Mouse (Mus musculus): Measurements from ENCODE around the gene Cct5. TPM values are rescaled to one million over a fixed set of nuclear protein-coding genes. Genes with fewer than 3 reads are reported as not detected.
"Not testable (repeated sequence)": the region's sequence is repeated elsewhere in the genome, so short reads cannot be mapped to it uniquely, and the experiment has no call there.

Gene Cct5
- polyA plus RNA-seq, 1 experiment from 2014 or later, result 457 TPM

GRCm38 (mm10) chr15:31595651-31596050 is 6.0 kb downstream of the Cct5 start:
- ATAC-seq (ENCODE audit: insufficient read depth, low FRiP score, low read depth), result peak; percentile 45; the same call in 1 of the 2 replicates
- Histone ChIP-seq H3K36me3 (peaks cover 59% of the 10 kb centered on the region), H3K27ac (no peak overlapping the region)

DNA sequence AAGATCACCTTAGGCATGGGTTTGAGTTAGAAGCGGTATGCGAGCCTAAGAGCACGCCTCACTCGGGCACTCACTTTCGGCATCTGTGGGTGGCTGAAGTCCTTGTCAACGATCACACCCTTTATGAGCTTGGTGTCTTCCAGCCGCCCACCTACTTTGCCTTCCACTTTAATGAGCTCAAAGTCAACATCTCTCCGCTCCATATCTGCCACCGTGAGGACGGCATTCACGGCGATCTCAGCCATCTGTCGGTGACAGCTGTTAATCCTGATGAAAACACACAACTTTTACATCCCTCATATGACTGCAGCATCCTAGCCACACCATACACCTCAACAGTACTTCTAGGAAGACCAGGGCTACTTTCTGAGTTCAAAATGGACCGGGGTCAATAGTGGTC is 7.3 kb downstream of the Cct5 start:
- no peak for ATAC-seq (ENCODE audit: insufficient read depth, low FRiP score, low read depth)
- H3K4me3 ChIP-seq (replicated peaks), result no peak overlapping the region
- peaks cover 4% of the 10 kb centered on the region; the same call in 1 of the 2 replicates for H3K4me1 ChIP-seq
- no peak overlapping the region for H3K4me2 ChIP-seq
- H3K9ac ChIP-seq, result no peak overlapping the region
- no peak overlapping the region for H3K27ac ChIP-seq
- no peaks in the 10 kb centered on the region for H3K27me3 ChIP-seq (replicated peaks)
- no peaks in the 10 kb centered on the region for H3K9me3 ChIP-seq
- WGBS, result 85% methylated on average over 14 of the region's 14 CpGs
- peaks cover 65% of the 10 kb centered on the region for H3K36me3 ChIP-seq

More at GRCm38 (mm10) chr15:31595651-31596050, 6.0 kb downstream of the Cct5 start:
- 46% methylated on average over 7 of the region's 7 CpGs for WGBS
- Histone ChIP-seq H3K4me3 (replicated peaks) (no peak overlapping the region), H3K9ac (no peak overlapping the region), H3K9me3 (no peaks in the 10 kb centered on the region), H3K27me3 (replicated peaks) (no peaks in the 10 kb centered on the region), H3K4me1 (peaks cover 13% of the 10 kb centered on the region), H3K4me2 (no peak overlapping the region)

DNA sequence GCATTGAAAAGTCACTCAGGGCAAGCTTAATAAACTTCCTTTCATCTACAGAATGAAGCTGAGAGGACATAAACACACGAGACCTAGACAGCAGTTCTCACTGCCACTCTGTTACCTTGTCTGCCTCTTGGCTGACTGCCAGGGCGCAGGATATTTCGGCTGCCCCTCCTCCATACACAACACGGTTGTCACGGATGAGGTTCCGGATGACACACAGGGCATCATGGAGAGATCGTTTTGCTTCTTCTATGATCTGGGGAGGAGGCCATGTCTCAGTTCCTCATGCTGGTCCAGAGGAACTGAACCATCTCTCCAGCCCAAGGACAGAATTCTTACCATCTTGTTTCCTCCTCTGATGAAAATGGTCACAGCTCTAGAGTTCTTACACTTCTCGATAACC is 9.1 kb downstream of the Cct5 start:
- Histone ChIP-seq H3K27ac (no peak overlapping the region), H3K4me2 (no peak overlapping the region), H3K36me3 (peaks cover 65% of the 10 kb centered on the region), H3K9ac (no peak overlapping the region), H3K27me3 (replicated peaks) (no peaks in the 10 kb centered on the region), H3K4me1 (no peaks in the 10 kb centered on the region), H3K9me3 (no peaks in the 10 kb centered on the region), H3K4me3 (replicated peaks) (no peak overlapping the region)
- WGBS, result 77% methylated on average over 8 of the region's 8 CpGs
- no peak for ATAC-seq (ENCODE audit: insufficient read depth, low FRiP score, low read depth)

- Histone ChIP-seq H3K4me1 (no peaks in the 10 kb centered on the region), H3K9me3 (no peaks in the 10 kb centered on the region), H3K9ac (no peak overlapping the region), H3K36me3 (peaks cover 50% of the 10 kb centered on the region), H3K27me3 (replicated peaks) (no peaks in the 10 kb centered on the region), H3K27ac (no peak overlapping the region), H3K4me2 (no peak overlapping the region), H3K4me3 (replicated peaks) (no peak overlapping the region)
- 90% methylated on average over 5 of the region's 5 CpGs for WGBS
- no peak for ATAC-seq (ENCODE audit: insufficient read depth, low FRiP score, low read depth)
These were observed 11.4 kb downstream of the Cct5 start for GRCm38 (mm10) chr15:31590176-31590575.

- Histone ChIP-seq H3K36me3 (peaks cover 40% of the 10 kb centered on the region), H3K9ac (no peak overlapping the region), H3K4me3 (replicated peaks) (no peak overlapping the region), H3K27ac (no peak overlapping the region), H3K4me2 (no peak overlapping the region), H3K4me1 (no peaks in the 10 kb centered on the region), H3K9me3 (no peaks in the 10 kb centered on the region), H3K27me3 (replicated peaks) (no peaks in the 10 kb centered on the region)
- 52% methylated on average over 8 of the region's 8 CpGs for WGBS
- ATAC-seq (ENCODE audit: insufficient read depth, low FRiP score, low read depth), result no peak
These were observed 12.5 kb downstream of the Cct5 start for GRCm38 (mm10) chr15:31588989-31589640.

DNA sequence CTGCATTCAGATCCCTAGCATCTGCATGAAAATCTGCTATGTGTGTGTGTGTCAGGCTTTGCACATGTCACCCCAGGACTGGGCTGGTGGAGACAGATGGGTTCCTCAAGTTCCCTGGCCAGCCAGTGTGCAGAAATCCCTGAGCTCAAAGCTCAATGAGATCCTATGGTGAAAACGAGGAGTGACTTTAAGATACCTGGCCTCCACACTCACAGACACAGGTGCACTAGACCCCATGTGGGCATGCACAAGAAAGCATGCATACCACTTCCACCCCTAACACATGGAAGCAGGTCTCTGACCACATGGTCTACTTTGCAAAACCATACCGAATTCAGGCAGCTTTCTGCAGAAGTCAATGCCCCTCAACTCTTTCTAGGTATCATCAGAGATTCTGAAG is 13.8 kb downstream of the Cct5 start:
- peaks cover 26% of the 10 kb centered on the region for H3K36me3 ChIP-seq

GRCm38 (mm10) chr15:31586519-31586918 is 15.1 kb downstream of the Cct5 start:
- WGBS, result 3% methylated on average over 4 of the region's 4 CpGs
- no peak overlapping the region for H3K27ac ChIP-seq
- no peaks in the 10 kb centered on the region for H3K9me3 ChIP-seq
- H3K9ac ChIP-seq, result no peak overlapping the region
- no peaks in the 10 kb centered on the region for H3K27me3 ChIP-seq (replicated peaks)
- peak; percentile 20; the same call in 1 of the 2 replicates for ATAC-seq (ENCODE audit: insufficient read depth, low FRiP score, low read depth)
- peaks cover 15% of the 10 kb centered on the region for H3K36me3 ChIP-seq
- no peaks in the 10 kb centered on the region for H3K4me1 ChIP-seq
- no peak overlapping the region for H3K4me3 ChIP-seq (replicated peaks)
- H3K4me2 ChIP-seq, result no peak overlapping the region

More for the DNA sequence above, 13.8 kb downstream of the Cct5 start:
- Histone ChIP-seq H3K9ac (no peak overlapping the region), H3K4me3 (replicated peaks) (no peak overlapping the region), H3K27me3 (replicated peaks) (no peaks in the 10 kb centered on the region), H3K4me1 (no peaks in the 10 kb centered on the region), H3K27ac (no peak overlapping the region), H3K9me3 (no peaks in the 10 kb centered on the region), H3K4me2 (no peak overlapping the region)
- no peak for ATAC-seq (ENCODE audit: insufficient read depth, low FRiP score, low read depth)
- WGBS, result 54% methylated on average over 2 of the region's 2 CpGs

- Histone ChIP-seq H3K36me3 (peaks cover 11% of the 10 kb centered on the region), H3K9me3 (no peaks in the 10 kb centered on the region), H3K27ac (no peak overlapping the region), H3K4me2 (no peak overlapping the region), H3K4me3 (replicated peaks) (no peak overlapping the region), H3K9ac (no peak overlapping the region), H3K27me3 (replicated peaks) (no peaks in the 10 kb centered on the region), H3K4me1 (no peaks in the 10 kb centered on the region)
- 73% methylated on average over 5 of the region's 5 CpGs for WGBS
- no peak for ATAC-seq (ENCODE audit: insufficient read depth, low FRiP score, low read depth)
These were observed 15.5 kb downstream of the Cct5 start for GRCm38 (mm10) chr15:31586088-31586487.

- no peak overlapping the region for H3K4me2 ChIP-seq
- ATAC-seq (ENCODE audit: insufficient read depth, low FRiP score, low read depth), result no peak
- no peaks in the 10 kb centered on the region for H3K4me1 ChIP-seq
- H3K36me3 ChIP-seq, result peaks cover 2% of the 10 kb centered on the region; the same call in 1 of the 2 replicates
- no peak overlapping the region for H3K27ac ChIP-seq
- WGBS, result 84% methylated on average over 7 of the region's 7 CpGs
- H3K9me3 ChIP-seq, result no peaks in the 10 kb centered on the region
- H3K27me3 ChIP-seq (replicated peaks), result no peaks in the 10 kb centered on the region
- no peak overlapping the region for H3K4me3 ChIP-seq (replicated peaks)
- H3K9ac ChIP-seq, result no peak overlapping the region
These were observed 16.4 kb downstream of the Cct5 start for GRCm38 (mm10) chr15:31585238-31585637.

DNA sequence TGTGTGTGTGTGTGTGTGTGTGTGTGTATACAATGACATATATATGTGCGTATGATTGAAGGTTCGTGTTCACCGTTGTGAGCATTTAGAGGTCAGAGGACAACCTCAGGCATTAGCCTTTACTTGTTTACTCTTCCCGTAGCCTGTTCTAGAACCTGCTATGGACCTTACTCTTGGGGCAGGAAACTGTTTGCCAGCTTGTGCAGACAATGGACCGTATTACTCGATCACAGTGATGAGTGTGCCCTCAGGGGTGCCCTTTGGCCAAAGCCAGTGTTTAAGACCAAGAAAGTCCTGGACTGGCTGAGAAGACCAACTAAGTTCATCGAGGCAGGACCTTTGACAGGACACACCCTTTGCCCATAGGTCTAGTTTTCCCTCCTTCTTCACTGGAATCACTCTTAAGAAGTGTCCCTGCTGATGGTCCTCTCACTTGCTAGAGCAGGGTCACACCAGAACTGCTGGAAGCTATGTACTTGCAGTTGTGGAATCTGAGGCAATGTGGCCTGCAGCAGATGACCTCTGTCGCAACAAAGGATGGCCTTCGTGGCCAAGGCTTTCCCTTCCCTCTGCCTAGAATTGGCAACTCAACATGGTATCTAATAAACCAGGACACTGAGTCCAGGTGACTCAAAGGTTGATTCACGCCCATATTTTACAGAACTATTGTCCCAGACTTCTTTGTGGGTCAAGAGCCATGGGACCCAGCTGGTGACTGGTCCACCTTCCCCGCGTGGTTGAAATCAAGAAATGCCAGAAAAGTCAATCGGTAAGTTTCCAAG is 18.1 kb downstream of the Cct5 start:
- H3K9me3 ChIP-seq, result no peaks in the 10 kb centered on the region
- H3K4me1 ChIP-seq, result no peaks in the 10 kb centered on the region
- H3K4me2 ChIP-seq, result no peak overlapping the region
- 86% methylated on average over 13 of the region's 13 CpGs for WGBS
- H3K9ac ChIP-seq, result no peak overlapping the region
- no peak overlapping the region for H3K4me3 ChIP-seq (replicated peaks)
- no peak overlapping the region for H3K27ac ChIP-seq
- no peaks in the 10 kb centered on the region for H3K36me3 ChIP-seq
- ATAC-seq (ENCODE audit: insufficient read depth, low FRiP score, low read depth), result no peak
- no peaks in the 10 kb centered on the region for H3K27me3 ChIP-seq (replicated peaks)

DNA sequence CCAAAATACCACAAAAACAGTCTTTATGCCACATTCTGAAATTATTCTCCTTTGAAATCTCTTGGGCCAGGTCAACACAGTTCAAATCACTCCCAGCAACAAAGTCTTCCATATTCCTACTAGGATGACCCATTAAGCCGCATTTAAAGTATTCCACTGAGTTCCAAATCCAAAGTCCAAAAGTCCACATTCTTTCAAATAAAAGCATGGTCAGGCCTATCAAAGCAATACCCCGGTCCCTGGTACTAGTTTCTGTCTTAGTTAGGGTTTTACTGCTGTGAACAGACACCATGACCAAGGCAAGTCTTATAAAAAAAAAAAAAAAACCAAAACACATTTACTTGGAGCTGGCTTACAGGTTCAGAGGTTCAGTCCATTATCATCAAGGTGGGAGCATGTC is 20.5 kb downstream of the Cct5 start:
- not testable (repeated sequence) for H3K9ac ChIP-seq; ATAC-seq (ENCODE audit: insufficient read depth, low FRiP score, low read depth); H3K36me3 ChIP-seq; H3K4me1 ChIP-seq; H3K4me2 ChIP-seq; H3K27me3 ChIP-seq (replicated peaks); H3K27ac ChIP-seq; H3K4me3 ChIP-seq (replicated peaks); H3K9me3 ChIP-seq
- 90% methylated on average over 2 of the region's 2 CpGs for WGBS

DNA sequence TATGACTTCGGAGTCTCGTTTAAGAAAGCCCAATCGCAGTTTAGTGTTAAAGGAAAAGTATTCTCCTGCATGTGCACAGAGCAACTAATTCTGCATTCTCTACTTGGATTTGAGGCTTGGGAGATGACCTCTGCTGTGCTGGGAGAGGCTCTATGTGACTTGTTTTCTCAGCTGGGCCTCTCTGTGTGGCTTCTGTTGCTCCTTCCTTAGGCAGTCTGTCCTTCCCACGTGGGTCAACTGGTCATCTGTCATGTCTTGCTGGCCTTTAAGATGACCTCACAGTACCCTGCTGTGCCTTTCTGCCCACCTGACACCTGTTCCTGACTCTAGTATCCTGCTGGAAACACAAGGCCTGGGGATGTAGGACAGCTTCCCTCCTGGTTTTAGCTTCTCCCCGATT is 25.5 kb downstream of the Cct5 start:
- no peak for ATAC-seq (ENCODE audit: insufficient read depth, low FRiP score, low read depth)
- no peaks in the 10 kb centered on the region for H3K9me3 ChIP-seq
- 70% methylated on average over 5 of the region's 5 CpGs for WGBS
- H3K9ac ChIP-seq, result no peak overlapping the region
- H3K36me3 ChIP-seq, result no peaks in the 10 kb centered on the region
- H3K4me2 ChIP-seq, result no peak overlapping the region
- no peak overlapping the region for H3K27ac ChIP-seq
- no peak overlapping the region for H3K4me3 ChIP-seq (replicated peaks)
- H3K27me3 ChIP-seq (replicated peaks), result no peaks in the 10 kb centered on the region
- H3K4me1 ChIP-seq, result no peaks in the 10 kb centered on the region

Measured in stomach, embryonic 15.5 days (tissue).